Mouse (Mus musculus) urinary bladder, postnatal 4 days (tissue): ENCODE measurements around the gene Gm12695.

ENCODE experiments used
- DNase-seq, 2 experiments: peaks; one replicate each; pipeline ENCODE4 v3.0.0; 2021 to 2022; ENCODE audit warnings: low spot score in 2 of 2

Gene Gm12695

DNA sequence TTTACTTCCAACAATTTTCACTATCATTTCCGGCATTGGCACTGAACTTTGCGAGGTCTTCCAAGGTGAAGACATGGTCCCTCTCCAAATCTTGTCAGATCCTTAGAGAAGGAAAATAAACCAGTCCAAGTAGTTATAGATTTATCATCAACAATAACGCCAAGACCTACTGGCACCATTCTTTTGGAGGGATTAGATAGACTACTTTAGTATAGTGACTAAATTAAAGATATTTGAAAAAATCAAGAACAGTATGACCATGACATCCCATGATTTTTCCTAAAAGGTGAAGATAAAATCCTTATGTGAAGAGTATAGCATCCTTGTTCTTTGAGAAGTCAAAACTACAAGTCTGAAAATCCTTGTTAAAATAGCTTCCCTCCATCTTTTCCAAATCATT, at the start of gene Gm12695:
Gene Gm12695 (minus strand): TSS at position 101 of the 400 bp plus-strand sequence.
- DNase-seq = no peak

DNA sequence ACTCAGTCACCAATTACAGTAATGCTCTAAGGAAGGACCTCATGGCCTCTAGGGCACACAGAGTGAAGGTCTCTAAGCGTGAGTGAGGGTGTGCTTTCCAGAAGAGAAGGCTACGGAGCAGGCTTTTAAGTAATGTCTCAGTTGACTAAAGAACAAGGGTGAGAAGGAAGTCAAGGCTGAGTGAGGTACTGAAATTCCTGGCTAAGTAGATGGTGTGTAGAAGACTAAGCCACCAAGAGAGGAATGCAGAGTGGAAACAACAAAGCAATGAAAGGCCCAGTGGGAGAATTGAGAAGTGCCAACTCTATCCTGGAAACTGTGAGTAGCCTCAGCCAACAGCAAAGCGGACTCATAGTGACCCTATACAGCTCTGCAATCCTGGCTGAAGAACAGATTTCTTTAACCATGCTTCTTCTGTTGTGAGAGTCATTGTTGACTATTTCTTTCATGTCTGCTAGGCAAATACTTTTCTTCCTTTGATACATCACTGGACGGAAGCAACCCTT, 40.6 kb upstream of the Gm12695 start:
- no peak for DNase-seq

DNA sequence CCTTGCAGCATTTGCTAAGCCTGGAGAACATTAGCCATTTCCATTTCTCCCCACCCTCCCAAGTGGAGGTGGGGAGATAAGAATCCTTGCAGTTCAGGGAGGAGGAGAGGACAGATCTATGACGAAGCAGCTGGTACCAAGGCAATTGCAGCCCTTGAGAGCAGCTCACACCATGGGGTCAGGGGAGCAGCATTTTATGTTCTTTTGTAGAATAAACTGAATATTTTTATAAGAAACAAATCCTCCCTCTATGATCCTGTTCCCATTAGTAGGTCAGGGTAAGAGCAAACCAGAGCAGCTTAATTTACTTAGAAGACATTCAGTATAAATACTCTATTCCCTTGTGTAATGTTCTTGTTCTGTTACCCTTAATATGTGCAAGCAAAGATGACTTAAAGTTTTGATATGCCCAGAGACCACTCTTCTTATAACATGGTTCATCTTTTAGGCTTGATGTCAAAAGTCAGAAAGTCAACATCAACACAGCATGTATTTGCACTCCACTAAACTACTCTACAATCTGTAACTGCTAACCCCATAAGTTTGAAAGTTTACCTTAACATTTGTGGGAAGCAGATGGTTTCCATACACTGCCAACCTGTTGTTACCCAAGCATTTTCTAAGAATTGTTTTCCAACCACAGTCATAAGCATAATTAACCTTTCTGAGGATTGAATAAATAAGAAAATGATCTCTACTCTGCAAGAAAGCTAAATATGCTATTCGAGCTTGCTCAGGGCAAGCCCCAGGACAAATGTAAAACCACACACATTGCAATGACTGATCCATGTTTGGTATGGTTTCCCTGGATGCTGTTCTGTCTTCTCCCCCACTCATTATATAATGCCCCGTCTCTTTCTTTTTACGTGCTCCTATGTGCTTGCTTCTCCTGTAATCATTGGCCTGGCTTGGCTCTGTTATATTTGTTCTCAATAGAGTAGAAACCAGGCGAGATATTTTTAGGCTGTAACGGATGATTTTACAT, 22.1 kb upstream of the Gm12695 start:
- no peak for DNase-seq

DNA sequence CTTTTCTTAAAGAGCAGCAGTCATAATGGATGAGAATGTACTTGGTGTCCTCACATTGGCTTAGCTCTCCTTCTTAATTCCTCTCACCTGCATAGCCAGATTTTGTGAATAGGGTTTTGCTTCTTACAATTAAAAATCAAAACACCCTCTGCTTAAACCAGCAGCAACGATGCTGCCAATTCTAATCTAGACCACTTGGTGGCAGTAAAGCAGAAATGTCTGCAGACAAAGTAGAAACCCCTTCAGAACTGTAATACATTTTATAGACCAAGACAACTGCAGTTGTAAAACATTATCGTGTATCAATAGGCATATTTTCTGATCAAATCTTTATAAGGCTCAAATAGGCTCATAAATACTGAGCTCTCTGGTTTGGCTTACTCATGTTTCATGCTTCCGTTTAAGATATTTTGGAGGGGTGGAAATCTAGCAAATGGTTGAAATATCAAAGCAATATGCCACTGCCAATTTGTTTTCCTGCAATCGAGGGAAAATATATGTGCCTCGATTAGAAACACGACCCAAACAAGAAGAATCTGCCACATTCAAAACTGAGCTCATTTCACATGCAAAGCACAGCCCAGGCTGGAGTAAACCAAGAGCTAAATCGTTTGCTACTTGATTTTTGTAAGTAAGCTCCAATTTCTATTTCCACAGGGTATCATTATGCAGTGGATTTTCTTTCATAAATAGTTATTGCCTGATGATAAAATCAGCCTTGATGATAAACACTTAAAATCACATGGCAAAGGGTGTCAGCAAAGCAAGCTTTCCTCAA, 14.6 kb upstream of the Gm12695 start:
- no peak for DNase-seq

DNA sequence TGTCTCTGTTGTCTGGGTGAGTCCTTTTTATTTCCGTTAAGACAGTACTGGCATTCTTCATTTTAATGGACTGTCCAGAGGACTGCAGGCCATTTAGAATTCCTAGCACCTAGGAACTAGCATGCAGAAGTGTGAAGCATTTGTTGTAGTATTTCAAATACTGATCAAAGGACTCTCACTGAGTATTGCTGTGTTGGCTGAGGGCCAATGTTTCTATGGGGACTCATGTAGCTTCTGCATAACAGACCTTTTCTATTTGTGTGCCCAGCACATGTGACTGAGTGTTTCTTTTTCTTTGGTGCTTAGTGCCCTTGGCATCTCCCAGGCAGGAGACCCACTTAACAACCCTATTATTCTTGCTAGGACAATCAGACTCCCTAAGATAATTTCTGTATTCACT, 12.6 kb upstream of the Gm12695 start:
- DNase-seq = no peak

DNA sequence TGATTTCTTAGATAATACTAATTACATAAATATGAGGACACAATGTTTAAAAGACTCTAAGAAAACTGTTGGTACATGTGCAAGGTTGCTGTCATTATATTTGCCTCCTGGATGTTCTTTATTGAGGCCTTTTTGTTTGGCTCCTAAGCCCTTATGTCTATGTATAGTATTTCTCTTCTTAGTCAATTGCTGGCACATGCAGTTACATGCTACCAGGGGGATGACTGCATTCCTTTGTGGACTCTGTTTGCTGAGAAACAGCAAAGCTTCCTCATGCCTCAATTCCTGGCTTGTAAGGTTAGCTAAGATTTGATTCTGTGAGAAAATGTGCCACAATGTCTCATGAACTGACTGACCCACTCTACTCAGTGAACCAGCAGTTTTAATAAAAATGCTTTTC, 6.3 kb upstream of the Gm12695 start:
- DNase-seq = no peak

DNA sequence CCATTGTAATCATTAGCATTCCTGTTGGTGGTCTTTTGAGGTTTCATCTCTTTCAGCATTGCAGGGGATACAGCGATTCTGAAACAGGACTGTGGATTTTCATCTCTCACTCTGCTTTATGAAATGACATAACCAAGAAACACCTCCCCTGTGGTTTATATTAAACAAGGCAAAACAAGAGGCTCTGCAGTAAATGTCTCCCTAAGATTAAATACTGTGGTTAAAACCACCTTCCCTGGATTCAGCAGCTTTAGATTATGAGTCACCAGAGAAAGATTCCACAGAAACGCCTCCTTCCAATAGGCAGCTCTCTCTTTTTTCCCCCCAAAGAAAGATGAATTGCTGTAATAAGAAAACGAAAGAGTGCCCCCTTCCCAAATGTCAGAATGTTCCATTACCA, 4.9 kb upstream of the Gm12695 start:
- DNase-seq = no peak

DNA sequence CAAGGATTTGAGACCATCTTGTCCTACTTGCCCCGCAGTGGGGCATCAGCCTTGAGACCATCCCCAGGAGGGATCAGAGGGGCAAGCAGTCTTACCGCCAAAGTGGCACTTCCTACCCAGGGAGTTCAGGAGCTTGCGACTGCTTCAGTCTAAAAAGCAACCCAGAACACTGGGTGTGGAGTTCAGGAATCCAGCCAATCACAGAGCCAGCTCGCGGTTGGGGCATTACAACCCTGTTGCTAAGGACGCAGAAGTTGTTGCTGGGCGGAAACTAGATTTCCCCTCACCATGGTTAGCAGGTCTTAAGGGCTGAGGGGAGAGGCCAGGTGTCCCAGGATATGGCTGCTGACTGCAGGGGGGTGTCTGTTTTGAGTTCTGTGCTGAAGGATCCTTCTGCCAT, 1.6 kb upstream of the Gm12695 start:
- DNase-seq = no peak

DNA sequence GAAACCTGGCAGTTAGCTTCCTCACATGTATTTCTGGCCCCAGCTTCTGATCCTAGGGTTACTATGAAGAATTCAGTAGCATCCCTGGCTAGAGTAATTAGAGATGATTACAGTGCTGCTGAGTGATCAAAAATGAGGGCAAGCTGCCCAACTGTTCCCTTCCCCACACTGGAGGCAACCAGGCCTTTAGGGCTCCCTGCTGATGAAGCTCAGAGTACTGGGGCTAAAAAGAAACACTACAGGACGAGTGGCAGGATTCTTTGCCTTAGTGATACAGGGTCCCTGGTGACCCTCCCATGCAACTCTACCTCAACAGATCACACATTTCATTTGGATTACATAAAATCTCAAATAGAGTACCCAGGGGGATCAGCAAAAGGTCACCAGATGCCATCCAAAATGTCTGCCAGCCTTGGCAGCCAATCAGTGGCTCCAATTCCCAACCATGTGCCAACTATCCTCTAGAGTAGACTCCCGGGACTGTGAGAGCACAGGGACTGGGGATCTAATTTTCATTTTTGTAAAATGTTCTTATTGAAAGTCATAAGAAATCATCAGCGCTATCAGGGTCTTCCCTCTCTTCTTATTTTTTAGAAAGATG, 11.9 kb downstream of the Gm12695 start:
- DNase-seq = no peak

DNA sequence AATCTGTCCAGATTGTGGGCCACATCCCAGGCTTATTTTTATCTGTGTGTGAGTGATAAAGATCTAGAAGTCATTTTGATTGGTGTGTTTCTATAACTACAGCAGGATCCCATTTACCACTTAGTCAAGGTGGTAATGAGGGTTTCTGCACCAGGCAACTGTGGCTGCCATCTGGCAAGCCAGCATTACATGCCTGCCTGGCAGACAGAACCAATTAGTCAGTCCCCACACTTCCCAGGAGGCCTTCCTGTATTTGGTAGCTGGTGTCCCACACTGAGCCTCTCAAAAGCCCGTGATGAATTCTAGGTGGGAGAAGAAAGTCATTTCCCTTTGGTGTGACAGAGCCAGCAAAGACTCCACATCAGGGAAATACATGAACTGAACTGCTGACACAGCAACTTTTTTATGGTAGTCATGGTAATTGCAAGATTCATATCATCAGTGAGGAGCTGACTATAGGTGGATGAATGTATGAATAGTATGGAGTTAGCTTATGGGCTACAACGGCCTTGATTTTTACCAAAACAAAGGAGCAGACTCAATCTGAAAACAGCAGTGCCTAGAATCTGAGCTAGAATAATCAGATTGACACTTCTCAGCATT, 18.5 kb downstream of the Gm12695 start:
- no peak for DNase-seq

DNA sequence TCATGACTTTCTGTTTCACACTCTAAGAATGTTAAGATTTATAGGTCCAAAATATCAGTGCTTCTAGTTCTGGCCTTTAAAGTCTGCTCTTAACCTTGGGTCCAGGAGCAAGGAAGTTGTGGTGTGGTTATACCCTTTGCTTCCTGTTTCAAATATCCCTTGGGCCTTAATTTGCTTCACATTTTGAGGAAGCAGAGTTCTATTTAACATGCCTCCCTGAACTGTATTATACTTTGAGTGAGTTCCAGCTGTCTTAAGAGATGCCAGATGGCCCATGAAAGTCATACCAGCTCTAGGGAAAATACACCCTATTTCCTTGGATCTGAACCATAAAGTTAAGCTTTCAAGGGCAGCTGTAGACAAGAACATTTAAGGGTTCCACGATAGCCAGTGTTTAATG, 33.0 kb downstream of the Gm12695 start:
- no peak for DNase-seq

DNA sequence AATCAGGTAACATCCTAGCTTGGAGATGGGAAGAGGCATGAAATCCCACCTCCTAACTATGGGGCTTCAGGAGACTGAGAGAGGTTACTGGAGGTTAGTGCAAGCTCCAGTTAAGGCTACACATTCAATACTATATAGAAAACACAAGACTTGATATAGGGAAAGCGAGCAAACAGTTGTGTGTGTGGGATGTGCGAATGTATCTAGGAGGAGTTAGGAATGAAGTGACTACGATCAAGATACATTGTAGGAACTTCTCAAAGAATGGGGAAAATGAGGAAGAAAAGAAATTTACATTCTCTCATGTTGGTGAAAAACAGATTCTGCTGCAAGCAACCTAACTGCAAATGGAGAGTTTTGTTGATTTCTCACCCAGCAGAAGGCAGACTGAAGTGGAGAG, 44.5 kb downstream of the Gm12695 start:
- no peak for DNase-seq

DNA sequence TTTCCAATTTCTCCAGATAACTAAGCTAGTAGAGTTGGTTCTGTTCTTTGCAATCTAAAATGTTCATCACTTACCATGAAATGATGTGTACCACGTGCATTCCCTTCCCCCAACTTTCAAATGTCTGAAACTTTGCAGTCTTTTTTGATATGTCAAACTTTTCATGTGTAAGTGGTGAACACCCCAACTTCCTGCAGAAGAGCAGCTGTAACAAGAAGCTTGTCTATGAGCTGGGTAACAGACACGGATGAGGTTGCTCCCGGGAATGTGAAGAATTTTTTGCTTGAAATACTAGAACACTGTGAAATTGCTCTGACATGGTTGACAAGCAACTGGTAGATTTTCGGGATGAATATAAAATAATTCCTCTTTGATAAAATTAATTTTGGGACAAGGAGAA, 55.7 kb downstream of the Gm12695 start:
- no peak for DNase-seq

DNA sequence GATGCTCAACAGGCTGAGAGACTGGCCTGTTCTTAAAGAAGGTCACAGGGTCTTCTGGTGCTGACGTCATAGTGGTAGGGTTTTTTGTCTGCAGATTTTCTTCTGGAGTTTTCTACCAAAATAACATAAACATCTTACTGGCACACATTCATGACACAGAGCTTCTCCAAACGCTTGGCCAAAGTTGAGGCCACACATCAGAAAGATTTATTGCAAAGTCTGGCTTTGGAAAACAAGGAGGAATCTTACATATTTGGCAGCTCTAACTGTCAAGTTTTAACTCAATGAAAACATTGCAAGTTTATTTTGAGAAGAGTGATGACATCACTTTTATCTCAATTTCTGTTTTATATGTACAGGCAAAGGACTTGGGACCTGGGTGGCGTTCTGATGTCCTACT, 56.8 kb downstream of the Gm12695 start:
- no peak for DNase-seq

DNA sequence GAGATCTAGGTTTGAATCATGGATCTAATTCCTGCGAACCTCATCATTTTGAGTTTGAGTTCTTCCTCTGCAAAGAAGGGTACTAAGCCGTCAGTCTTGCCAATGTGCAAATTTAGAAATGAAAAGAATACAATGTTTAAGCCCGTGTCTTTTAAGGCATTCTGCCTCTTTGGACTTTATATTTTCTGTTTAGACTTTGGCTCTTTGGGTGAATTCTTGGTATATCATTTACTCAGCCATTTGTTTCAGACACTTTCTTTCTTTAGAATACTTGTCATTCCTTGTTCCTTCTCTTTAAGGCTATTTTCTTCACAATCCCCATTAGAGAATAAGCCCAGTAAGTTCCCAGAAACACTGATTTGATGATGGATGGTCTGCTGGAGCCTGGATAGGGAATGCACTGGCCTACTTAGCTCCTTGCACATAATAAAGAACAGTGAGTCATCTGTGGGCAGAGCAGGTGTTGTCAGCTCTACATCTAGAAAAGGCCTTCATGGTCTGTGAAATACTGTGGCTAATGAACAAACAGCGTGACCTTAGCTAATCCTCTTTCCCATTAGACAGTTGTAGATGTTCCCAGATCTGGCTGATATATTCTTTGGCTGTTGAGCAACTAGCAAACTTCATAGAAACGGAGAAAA, 59.5 kb downstream of the Gm12695 start:
- DNase-seq = no peak

DNA sequence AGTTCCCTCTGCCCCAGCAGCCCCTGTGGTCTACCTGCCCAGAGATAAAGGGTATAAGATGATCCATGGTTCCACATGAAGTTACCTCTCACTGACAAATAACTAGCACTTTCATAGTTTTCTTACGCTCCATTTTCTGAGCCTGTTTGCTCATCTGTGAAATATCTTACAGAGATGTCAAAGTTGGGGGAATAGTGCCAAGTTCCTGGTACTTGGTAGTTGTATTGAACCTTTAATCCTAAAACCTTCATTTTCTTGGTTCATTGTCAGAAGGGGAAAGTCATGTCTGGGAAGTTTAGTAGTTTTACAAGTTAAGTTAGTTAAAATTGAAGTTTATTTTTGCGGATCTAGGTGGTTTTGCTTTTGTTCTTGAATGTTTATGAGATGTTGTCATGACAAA, 62.7 kb downstream of the Gm12695 start:
- DNase-seq = no peak

DNA sequence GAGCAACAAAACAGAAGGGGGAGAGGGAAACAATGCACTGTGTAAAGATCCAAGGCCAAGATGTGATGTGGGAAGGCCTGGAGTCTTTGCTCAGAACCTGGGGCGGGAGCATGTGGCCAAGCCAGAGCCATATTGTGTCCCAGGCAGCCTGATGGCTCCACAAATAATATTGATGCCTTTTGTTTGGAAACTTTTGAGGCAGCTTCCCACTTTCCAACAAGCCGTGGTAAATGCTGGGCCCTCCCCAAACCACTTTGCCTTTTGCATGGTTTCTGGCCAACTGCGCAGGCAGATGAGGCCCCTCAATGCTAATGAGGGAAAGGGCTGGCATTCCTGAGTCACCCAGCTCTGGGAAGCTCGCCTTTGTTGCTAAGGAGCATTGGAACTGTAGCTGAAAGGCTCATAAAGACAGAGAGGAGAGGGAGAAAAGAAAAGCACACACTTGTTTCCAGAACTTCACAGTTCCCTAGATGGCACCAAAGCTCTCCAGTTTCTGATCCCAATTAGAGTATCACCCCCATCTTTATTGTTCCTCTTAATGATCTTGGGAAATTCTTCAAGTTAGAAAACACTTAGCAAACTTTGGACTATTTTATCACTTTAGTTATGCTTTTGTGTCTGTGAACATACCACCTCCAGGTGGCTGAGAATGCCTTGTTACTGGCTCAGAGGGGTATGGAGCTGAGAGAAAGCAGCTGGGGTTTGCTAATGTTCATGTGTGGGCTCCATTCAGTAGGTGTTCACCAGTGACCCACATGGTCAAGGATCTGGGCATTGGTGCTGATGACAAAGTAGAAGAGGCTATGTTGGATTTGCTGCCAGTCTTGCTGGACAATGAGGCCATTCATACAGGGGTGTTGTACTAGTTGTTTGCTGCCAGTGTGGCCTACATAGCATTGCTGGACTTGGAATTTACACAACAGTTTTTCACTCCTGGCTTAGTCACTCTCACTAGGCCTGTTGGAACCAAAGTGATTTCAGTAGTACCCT, 65.7 kb downstream of the Gm12695 start:
- DNase-seq = no peak

DNA sequence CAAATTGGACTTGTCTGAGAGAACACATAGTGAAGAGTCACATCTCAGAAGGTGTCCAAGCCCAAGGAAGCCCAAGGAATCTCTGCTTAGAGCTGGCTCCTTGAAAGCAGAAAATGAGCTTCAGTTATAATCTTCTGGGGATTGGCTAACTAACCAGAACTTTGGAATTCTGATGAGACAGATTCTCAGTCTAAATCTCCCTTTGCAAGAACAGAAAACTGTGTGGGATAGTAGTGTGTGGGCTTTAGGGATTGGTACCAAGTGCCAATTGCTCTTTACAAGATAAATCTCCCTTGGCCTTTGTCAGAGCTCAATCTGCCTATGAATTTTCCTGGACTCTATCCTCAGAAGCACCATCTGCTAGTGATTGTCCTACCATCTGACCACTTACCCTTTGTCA, 66.5 kb downstream of the Gm12695 start:
- DNase-seq = no peak

DNA sequence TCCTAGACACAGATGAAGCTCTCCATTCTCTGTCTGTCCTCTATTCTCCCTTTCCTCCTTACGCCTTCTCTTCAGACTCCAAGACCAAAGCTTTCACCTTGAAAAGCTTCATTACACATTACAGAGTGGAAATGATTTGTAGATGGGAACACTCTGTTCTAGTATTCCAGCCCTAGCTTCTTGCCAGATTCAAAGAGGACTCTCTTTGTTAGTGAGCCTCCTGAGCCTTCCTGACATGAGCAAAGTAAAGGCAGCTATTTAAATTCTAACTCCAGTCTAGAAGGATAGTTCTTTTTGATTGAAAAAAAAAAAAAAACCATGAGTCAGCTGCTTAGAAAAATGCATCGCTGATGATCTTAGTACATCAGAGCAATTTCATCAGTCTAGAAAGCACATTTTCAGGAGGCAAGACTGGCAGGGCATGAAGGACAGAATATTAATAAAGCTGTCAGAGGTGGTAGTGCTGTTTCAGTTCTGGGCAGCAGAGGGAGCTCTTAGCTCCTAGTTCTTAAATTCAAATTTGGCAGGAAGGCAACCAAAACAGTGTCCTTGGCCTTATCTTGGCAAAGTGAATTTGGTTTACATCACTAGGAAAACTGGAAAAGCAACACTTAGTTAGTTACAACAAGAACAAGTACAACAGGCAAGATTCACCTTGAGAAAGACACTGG, 79.6 kb downstream of the Gm12695 start:
- no peak for DNase-seq

DNA sequence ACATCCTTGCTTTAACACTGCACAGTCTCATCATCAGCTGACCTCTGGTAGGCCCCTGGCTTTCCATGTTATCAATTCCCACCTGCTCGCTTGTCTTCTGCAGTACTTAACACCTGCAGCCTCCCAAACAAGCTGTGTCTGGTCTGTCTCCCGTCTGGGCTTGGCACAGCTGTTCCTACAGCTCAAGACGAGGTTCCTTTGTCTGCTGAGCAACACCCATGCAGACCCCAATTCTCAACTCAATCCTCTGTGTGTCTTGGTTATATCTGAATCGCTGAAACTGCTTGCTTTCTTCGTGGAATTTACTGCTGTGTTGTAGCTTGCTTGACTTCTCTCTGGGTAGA, 86.8 kb downstream of the Gm12695 start:
- no peak for DNase-seq
